Mouse (Mus musculus): ENCODE results near the gene Bzw1. TPM values are rescaled to one million over a fixed set of nuclear protein-coding genes. Genes with fewer than 3 reads are reported as not detected.

Gene Bzw1
- 298 and 313 TPM in 2 replicates for polyA plus RNA-seq (2011; ENCODE audit: insufficient read depth, insufficient read length, low read depth, missing spikeins)

GRCm38 (mm10) chr1:58392652-58393283 is at the start of gene Bzw1:
Gene Bzw1 (plus strand): TSS chr1:58392898.
- H3K27ac ChIP-seq (ENCODE audit: insufficient read depth, low read length): peak within 1 kb of the TSS; percentile 80
- H3K9ac ChIP-seq (ENCODE audit: low read depth, poor library complexity, severe bottlenecking): peak within 1 kb of the TSS; percentile 98
- peak; percentile 83 for TF ChIP-seq POLR2A (IDR thresholded peaks at IDR 0.05; ENCODE audit: insufficient read depth, low read length)
- no peak for TF ChIP-seq EP300 (IDR thresholded peaks at IDR 0.05; ENCODE audit: insufficient read depth, low read depth, low read length)

GRCm38 (mm10) chr1:58343861-58344260 is 48.8 kb upstream of the Bzw1 start:
- Histone ChIP-seq H3K4me3 (ENCODE audit: low read depth, low read length) (no peak overlapping the region), H3K9ac (ENCODE audit: low read depth, poor library complexity, severe bottlenecking) (no peak overlapping the region), H3K4me1 (ENCODE audit: control insufficient read depth, insufficient read depth, low read length) (peaks cover 4% of the 10 kb centered on the region), H3K27ac (ENCODE audit: insufficient read depth, low read length) (no peak overlapping the region), H3K9me3 (replicated peaks; ENCODE audit: control insufficient read depth, insufficient read depth, low read length, poor library complexity, severe bottlenecking) (no peaks in the 10 kb centered on the region), H3K36me3 (ENCODE audit: control insufficient read depth, insufficient read depth, low read length, poor library complexity, severe bottlenecking) (no peaks in the 10 kb centered on the region), H3K27me3 (ENCODE audit: control insufficient read depth, insufficient read depth, low read length, poor library complexity, severe bottlenecking) (no peaks in the 10 kb centered on the region)
- TF ChIP-seq POLR2A (IDR thresholded peaks at IDR 0.05; ENCODE audit: insufficient read depth, low read length): no peak
- TF ChIP-seq CTCF (IDR thresholded peaks at IDR 0.05; ENCODE audit: low read depth, low read length): no peak
- no peak for TF ChIP-seq EP300 (IDR thresholded peaks at IDR 0.05; ENCODE audit: insufficient read depth, low read depth, low read length)

More at GRCm38 (mm10) chr1:58392652-58393283, at the start of gene Bzw1:
- peak within 1 kb of the TSS; percentile 98 for H3K4me3 ChIP-seq (ENCODE audit: low read depth, low read length)
- no peaks in the 10 kb centered on the region for H3K27me3 ChIP-seq (ENCODE audit: control insufficient read depth, insufficient read depth, low read length, poor library complexity, severe bottlenecking)
- no peaks in the 10 kb centered on the region for H3K4me1 ChIP-seq (ENCODE audit: control insufficient read depth, insufficient read depth, low read length)
- no peaks in the 10 kb centered on the region for H3K9me3 ChIP-seq (replicated peaks; ENCODE audit: control insufficient read depth, insufficient read depth, low read length, poor library complexity, severe bottlenecking)
- H3K36me3 ChIP-seq (ENCODE audit: control insufficient read depth, insufficient read depth, low read length, poor library complexity, severe bottlenecking): peaks cover 34% of the 10 kb centered on the region

GRCm38 (mm10) chr1:58344570-58344969 is 48.1 kb upstream of the Bzw1 start:
- H3K27ac ChIP-seq (ENCODE audit: insufficient read depth, low read length): no peak overlapping the region
- no peaks in the 10 kb centered on the region for H3K27me3 ChIP-seq (ENCODE audit: control insufficient read depth, insufficient read depth, low read length, poor library complexity, severe bottlenecking)
- no peak overlapping the region for H3K9ac ChIP-seq (ENCODE audit: low read depth, poor library complexity, severe bottlenecking)
- H3K36me3 ChIP-seq (ENCODE audit: control insufficient read depth, insufficient read depth, low read length, poor library complexity, severe bottlenecking): no peaks in the 10 kb centered on the region
- H3K4me3 ChIP-seq (ENCODE audit: low read depth, low read length): no peak overlapping the region
- H3K9me3 ChIP-seq (replicated peaks; ENCODE audit: control insufficient read depth, insufficient read depth, low read length, poor library complexity, severe bottlenecking): no peaks in the 10 kb centered on the region
- peaks cover 4% of the 10 kb centered on the region for H3K4me1 ChIP-seq (ENCODE audit: control insufficient read depth, insufficient read depth, low read length)
- no peak for TF ChIP-seq POLR2A (IDR thresholded peaks at IDR 0.05; ENCODE audit: insufficient read depth, low read length)
- no peak for TF ChIP-seq CTCF (IDR thresholded peaks at IDR 0.05; ENCODE audit: low read depth, low read length)
- TF ChIP-seq EP300 (IDR thresholded peaks at IDR 0.05; ENCODE audit: insufficient read depth, low read depth, low read length): no peak

- H3K27me3 ChIP-seq (ENCODE audit: control insufficient read depth, insufficient read depth, low read length, poor library complexity, severe bottlenecking): no peaks in the 10 kb centered on the region
- H3K4me3 ChIP-seq (ENCODE audit: low read depth, low read length): no peak overlapping the region
- H3K36me3 ChIP-seq (ENCODE audit: control insufficient read depth, insufficient read depth, low read length, poor library complexity, severe bottlenecking): no peaks in the 10 kb centered on the region
- TF ChIP-seq EP300 (IDR thresholded peaks at IDR 0.05; ENCODE audit: insufficient read depth, low read depth, low read length) (peak; percentile 91; the same call in 1 of the 2 replicates), POLR2A (IDR thresholded peaks at IDR 0.05; ENCODE audit: insufficient read depth, low read length) (no peak), CTCF (IDR thresholded peaks at IDR 0.05; ENCODE audit: low read depth, low read length) (no peak)
- H3K9ac ChIP-seq (ENCODE audit: low read depth, poor library complexity, severe bottlenecking): no peak overlapping the region
- H3K4me1 ChIP-seq (ENCODE audit: control insufficient read depth, insufficient read depth, low read length): peaks cover 4% of the 10 kb centered on the region
- H3K27ac ChIP-seq (ENCODE audit: insufficient read depth, low read length): no peak overlapping the region
- H3K9me3 ChIP-seq (replicated peaks; ENCODE audit: control insufficient read depth, insufficient read depth, low read length, poor library complexity, severe bottlenecking): no peaks in the 10 kb centered on the region
Measured at GRCm38 (mm10) chr1:58346159-58346558, 46.5 kb upstream of the Bzw1 start.

- Histone ChIP-seq H3K27me3 (ENCODE audit: control insufficient read depth, insufficient read depth, low read length, poor library complexity, severe bottlenecking) (no peaks in the 10 kb centered on the region), H3K36me3 (ENCODE audit: control insufficient read depth, insufficient read depth, low read length, poor library complexity, severe bottlenecking) (no peaks in the 10 kb centered on the region), H3K4me1 (ENCODE audit: control insufficient read depth, insufficient read depth, low read length) (peaks cover 7% of the 10 kb centered on the region), H3K9me3 (replicated peaks; ENCODE audit: control insufficient read depth, insufficient read depth, low read length, poor library complexity, severe bottlenecking) (no peaks in the 10 kb centered on the region), H3K9ac (ENCODE audit: low read depth, poor library complexity, severe bottlenecking) (no peak overlapping the region), H3K27ac (ENCODE audit: insufficient read depth, low read length) (no peak overlapping the region), H3K4me3 (ENCODE audit: low read depth, low read length) (no peak overlapping the region)
- TF ChIP-seq CTCF (IDR thresholded peaks at IDR 0.05; ENCODE audit: low read depth, low read length): no peak
- TF ChIP-seq POLR2A (IDR thresholded peaks at IDR 0.05; ENCODE audit: insufficient read depth, low read length): no peak
- TF ChIP-seq EP300 (IDR thresholded peaks at IDR 0.05; ENCODE audit: insufficient read depth, low read depth, low read length): no peak
Measured at GRCm38 (mm10) chr1:58348712-58349111, 44.0 kb upstream of the Bzw1 start.

- Histone ChIP-seq H3K27me3 (ENCODE audit: control insufficient read depth, insufficient read depth, low read length, poor library complexity, severe bottlenecking) (no peaks in the 10 kb centered on the region), H3K9ac (ENCODE audit: low read depth, poor library complexity, severe bottlenecking) (no peak overlapping the region)
Measured at GRCm38 (mm10) chr1:58353238-58353893, 39.3 kb upstream of the Bzw1 start.

More at GRCm38 (mm10) chr1:58353238-58353893, 39.3 kb upstream of the Bzw1 start:
- TF ChIP-seq POLR2A (IDR thresholded peaks at IDR 0.05; ENCODE audit: insufficient read depth, low read length) (no peak), CTCF (IDR thresholded peaks at IDR 0.05; ENCODE audit: low read depth, low read length) (no peak), EP300 (IDR thresholded peaks at IDR 0.05; ENCODE audit: insufficient read depth, low read depth, low read length) (no peak)
- peaks cover 3% of the 10 kb centered on the region for H3K4me1 ChIP-seq (ENCODE audit: control insufficient read depth, insufficient read depth, low read length)
- no peaks in the 10 kb centered on the region for H3K36me3 ChIP-seq (ENCODE audit: control insufficient read depth, insufficient read depth, low read length, poor library complexity, severe bottlenecking)
- H3K27ac ChIP-seq (ENCODE audit: insufficient read depth, low read length): no peak overlapping the region
- no peak overlapping the region for H3K4me3 ChIP-seq (ENCODE audit: low read depth, low read length)
- no peaks in the 10 kb centered on the region for H3K9me3 ChIP-seq (replicated peaks; ENCODE audit: control insufficient read depth, insufficient read depth, low read length, poor library complexity, severe bottlenecking)
